Mouse (Mus musculus): Measurements from ENCODE around the gene Tdrd1.

GRCm38 (mm10) chr19:56867701-56868100 lies 41.7 kb downstream of the Tdrd1 start:
- TF ChIP-seq CTCF (IDR thresholded peaks at IDR 0.05; ENCODE audit: low read depth) (no peak), EP300 (optimal IDR thresholded peaks at IDR 0.05) (no peak)

Measured in stomach, postnatal 0 days (tissue).